17 mouse cellular contexts compared by ENCODE assay signal in the genomic region with DNA sequence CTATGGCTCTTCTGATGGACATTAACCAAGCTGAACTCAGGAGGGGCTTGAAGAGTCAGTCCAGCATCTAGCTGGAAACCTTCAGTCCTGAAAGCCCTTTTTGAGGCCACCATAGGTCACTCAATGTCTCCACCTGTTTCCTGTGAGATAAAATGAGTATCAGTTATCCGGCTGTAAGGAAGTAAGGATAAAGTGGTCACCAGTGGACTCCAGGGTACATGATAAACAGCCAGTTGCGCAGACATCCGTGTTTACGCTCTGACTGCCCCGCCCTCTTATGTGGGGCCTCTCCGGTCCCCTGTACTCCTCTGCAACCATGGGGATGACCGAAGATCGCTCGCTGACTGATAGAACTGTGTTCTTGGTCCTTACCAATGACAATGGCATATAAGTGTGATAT. TPM values are rescaled to one million over a fixed set of nuclear protein-coding genes. Genes with fewer than 3 reads are reported as not detected.
A peak's percentile ranks its signal among the peaks of the same experiment; 100 is the strongest.
DNase-seq lines count a peak whose midpoint lies in the region; ATAC-seq and TF ChIP-seq lines count a peak whose summit lies in the region.
"Had no signal": no experiment of that assay in that cellular context is flagged by ENCODE, and none has a peak within 500 bp of the region (broad histone marks: within the 10 kb centered on the region; RNA-seq: fewer than 3 reads in every experiment).

No protein-coding gene starts in this region.

- no peaks in the 10 kb centered on the region for H3K36me3 ChIP-seq in liver, embryonic 14.5 days (replicated peaks; ENCODE audit: control insufficient read depth, insufficient read depth, low read depth)
- no peaks in the 10 kb centered on the region for H3K36me3 ChIP-seq in stomach, embryonic 16.5 days (ENCODE audit: control insufficient read depth, insufficient read depth, low read length)
- H3K36me3 ChIP-seq in hindbrain, embryonic 14.5 days (replicated peaks; ENCODE audit: control insufficient read depth, insufficient read depth): no peaks in the 10 kb centered on the region
- H3K36me3 ChIP-seq: embryonic facial prominence, embryonic 13.5 days had no signal

- no peak overlapping the region for H3K4me2 ChIP-seq in liver, embryonic 14.5 days (ENCODE audit: low read depth)
- H3K4me2 ChIP-seq in stomach, embryonic 16.5 days (ENCODE audit: low read depth, low read length): no peak overlapping the region
- H3K4me2 ChIP-seq in hindbrain, embryonic 14.5 days (replicated peaks): no peak overlapping the region
- H3K4me2 ChIP-seq: embryonic facial prominence, embryonic 13.5 days; forebrain, embryonic 13.5 days had no signal

- 10% methylated on average over 9 of the region's 9 CpGs for WGBS in liver, embryonic 14.5 days (ENCODE audit: insufficient replicate concordance)
- 64% methylated on average over 9 of the region's 9 CpGs for WGBS in stomach, embryonic 16.5 days
- 93% methylated on average over 9 of the region's 9 CpGs for WGBS in hindbrain, embryonic 14.5 days

- H3K27ac ChIP-seq in left cerebral cortex, adult 2 months: peak overlapping the region; percentile 48; the same call in 1 of the 2 replicates
- no peak overlapping the region for H3K27ac ChIP-seq in liver, embryonic 14.5 days
- no peak overlapping the region for H3K27ac ChIP-seq in stomach, embryonic 16.5 days (ENCODE audit: low read length)
- no peak overlapping the region for H3K27ac ChIP-seq in hindbrain, embryonic 14.5 days
- H3K27ac ChIP-seq: embryonic facial prominence, embryonic 13.5 days; forebrain, embryonic 13.5 days; macrophage had no signal

- peak; percentile 74 for ATAC-seq in liver, embryonic 14.5 days (ENCODE audit: insufficient read depth)
- peak; percentile 58; the same call in 1 of the 2 replicates for ATAC-seq in stomach, embryonic 16.5 days (ENCODE audit: insufficient read depth, low FRiP score)
- no peak for ATAC-seq in hindbrain, embryonic 14.5 days (ENCODE audit: low FRiP score)
- ATAC-seq: forebrain, embryonic 13.5 days had no signal

- H3K9ac ChIP-seq in liver, embryonic 14.5 days (replicated peaks): no peak overlapping the region
- no peak overlapping the region for H3K9ac ChIP-seq in stomach, embryonic 16.5 days (ENCODE audit: low read length)
- H3K9ac ChIP-seq in hindbrain, embryonic 14.5 days: no peak overlapping the region
- H3K9ac ChIP-seq: embryonic facial prominence, embryonic 13.5 days; forebrain, embryonic 13.5 days had no signal

- peak; percentile 16 for DNase-seq in embryo, embryonic 10 days (ENCODE audit: low spot score)
- DNase-seq in embryo, embryonic 10.5 days (ENCODE audit: low spot score): no peak
- no peak for DNase-seq in left cerebral cortex, adult 2 months (ENCODE audit: extremely low spot score in 1 of 2, low spot score in 2 of 2)
- no peak for DNase-seq in left cerebral cortex, adult 8-10 months (ENCODE audit: low spot score in 2 of 2)
- peak; percentile 9 to 17 (median 11) for DNase-seq in liver, embryonic 14.5 days (ENCODE audit: low read depth in 3 of 3, low spot score in 3 of 3)
- no peak for DNase-seq in gastrocnemius, postnatal 25 days
- DNase-seq in hindbrain, embryonic 14.5 days (ENCODE audit: low spot score): no peak
- DNase-seq: adrenal gland, adult 2 months; right cerebral cortex, postnatal 14 days had no signal

- H3K4me1 ChIP-seq in liver, embryonic 14.5 days (replicated peaks; ENCODE audit: control insufficient read depth in 2 of 2, insufficient read depth in 2 of 2, low read length in 1 of 2): peaks cover 0 to 7% of the 10 kb centered on the region in 2 experiments; a peak in 3 of 4 replicates
- 0 out of 2 replicates have a peak, but pooled peaks cover 5% of the 10 kb centered on the region for H3K4me1 ChIP-seq in stomach, embryonic 16.5 days (ENCODE audit: control insufficient read depth, insufficient read depth, low read length)
- no peaks in the 10 kb centered on the region for H3K4me1 ChIP-seq in hindbrain, embryonic 14.5 days (replicated peaks; ENCODE audit: control insufficient read depth, insufficient read depth, low read length)
- H3K4me1 ChIP-seq: embryonic facial prominence, embryonic 13.5 days; forebrain, embryonic 13.5 days had no signal

- H3K27me3 ChIP-seq in liver, embryonic 14.5 days (ENCODE audit: control insufficient read depth, insufficient read depth, low read length): no peaks in the 10 kb centered on the region
- no peaks in the 10 kb centered on the region for H3K27me3 ChIP-seq in stomach, embryonic 16.5 days (ENCODE audit: control insufficient read depth, insufficient read depth, low read length)
- no peaks in the 10 kb centered on the region for H3K27me3 ChIP-seq in hindbrain, embryonic 14.5 days (ENCODE audit: control insufficient read depth, insufficient read depth, low read length)
- H3K27me3 ChIP-seq: embryonic facial prominence, embryonic 13.5 days; forebrain, embryonic 13.5 days had no signal

- no peak; the same call in 1 of the 2 replicates for TF ChIP-seq EP300 in liver, embryonic 14.5 days (IDR thresholded peaks at IDR 0.05; ENCODE audit: low read depth)

- intact Hi-C loops in left cerebral cortex, adult 2 months (cut with DNase I): no loop called here

- H3K9me3 ChIP-seq in liver, embryonic 14.5 days (ENCODE audit: control insufficient read depth, low read length): no peaks in the 10 kb centered on the region
- no peaks in the 10 kb centered on the region for H3K9me3 ChIP-seq in stomach, embryonic 16.5 days (replicated peaks; ENCODE audit: control insufficient read depth, low read length)
- H3K9me3 ChIP-seq in hindbrain, embryonic 14.5 days (ENCODE audit: control insufficient read depth, low read length): no peaks in the 10 kb centered on the region
- H3K9me3 ChIP-seq: embryonic facial prominence, embryonic 13.5 days; forebrain, embryonic 13.5 days had no signal

- H3K4me3 ChIP-seq in left cerebral cortex, adult 2 months: no peak overlapping the region
- no peak overlapping the region for H3K4me3 ChIP-seq in liver, embryonic 14.5 days (ENCODE audit: insufficient read depth in 1 of 2, low read depth in 2 of 2, low read length in 2 of 2)
- H3K4me3 ChIP-seq in stomach, embryonic 16.5 days (replicated peaks; ENCODE audit: low read length): no peak overlapping the region
- no peak overlapping the region for H3K4me3 ChIP-seq in hindbrain, embryonic 14.5 days (replicated peaks; ENCODE audit: low read length)
- H3K4me3 ChIP-seq: embryonic facial prominence, embryonic 13.5 days; forebrain, embryonic 13.5 days had no signal

- no peak for TF ChIP-seq CTCF in left cerebral cortex, adult 2 months (IDR thresholded peaks at IDR 0.05)
- no peak for TF ChIP-seq CTCF in liver, embryonic 14.5 days (IDR thresholded peaks at IDR 0.05; ENCODE audit: low read depth)

RNA-seq across cellular contexts. Expression of a gene that starts 14.3 kb away (rescaled TPM):
- not detected for total RNA-seq in left cerebral cortex, adult 2 months (2021)
- total RNA-seq in left cerebral cortex, adult 8-10 months (2022): not detected
- not detected in 2 replicates for polyA plus RNA-seq in liver, embryonic 14.5 days (2012; rRNA removed)
- not detected in 2 replicates for polyA plus RNA-seq in liver, embryonic 14.5 days (2014; fragmentation: Nextera tagmentation; extraction: Ambion mirVana)
- polyA plus RNA-seq in stomach, embryonic 16.5 days (2015; fragmentation: Nextera tagmentation; extraction: Ambion mirVana): not detected in 2 replicates
- not detected for total RNA-seq in gastrocnemius, postnatal 25 days (2021)
- not detected in 2 replicates for polyA plus RNA-seq in hindbrain, embryonic 14.5 days (2014; fragmentation: Nextera tagmentation; extraction: Ambion mirVana)
- total RNA-seq: adrenal gland, adult 2 months; granulocyte monocyte progenitor cell, adult 5-6 weeks; layer of hippocampus, postnatal 25 days; neutrophil, adult 5-6 weeks had no signal
- polyA plus RNA-seq: adrenal gland, adult 2 months; embryonic facial prominence, embryonic 13.5 days; forebrain, embryonic 13.5 days; macrophage; testis, adult 2 months had no signal

RNA-seq across cellular contexts. Expression of a gene that starts 18.5 kb away (rescaled TPM):
- total RNA-seq in left cerebral cortex, adult 2 months (2021): not detected
- total RNA-seq in left cerebral cortex, adult 8-10 months (2022): not detected
- not detected in 2 replicates for polyA plus RNA-seq in liver, embryonic 14.5 days (2012; rRNA removed)
- not detected in 2 replicates for polyA plus RNA-seq in liver, embryonic 14.5 days (2014; fragmentation: Nextera tagmentation; extraction: Ambion mirVana)
- polyA plus RNA-seq in stomach, embryonic 16.5 days (2015; fragmentation: Nextera tagmentation; extraction: Ambion mirVana): not detected in 2 replicates
- not detected for total RNA-seq in gastrocnemius, postnatal 25 days (2021)
- polyA plus RNA-seq in hindbrain, embryonic 14.5 days (2014; fragmentation: Nextera tagmentation; extraction: Ambion mirVana): not detected in 2 replicates
- total RNA-seq: adrenal gland, adult 2 months; granulocyte monocyte progenitor cell, adult 5-6 weeks; layer of hippocampus, postnatal 25 days; neutrophil, adult 5-6 weeks had no signal
- polyA plus RNA-seq: adrenal gland, adult 2 months; embryonic facial prominence, embryonic 13.5 days; forebrain, embryonic 13.5 days; macrophage; testis, adult 2 months had no signal

RNA-seq across cellular contexts. Expression of a gene that starts 26.0 kb away (rescaled TPM):
- total RNA-seq in left cerebral cortex, adult 2 months (2021): not detected
- total RNA-seq in left cerebral cortex, adult 8-10 months (2022): not detected
- polyA plus RNA-seq in liver, embryonic 14.5 days (2012; rRNA removed): not detected in 2 replicates
- polyA plus RNA-seq in liver, embryonic 14.5 days (2014; fragmentation: Nextera tagmentation; extraction: Ambion mirVana): not detected in 2 replicates
- not detected in 2 replicates for polyA plus RNA-seq in stomach, embryonic 16.5 days (2015; fragmentation: Nextera tagmentation; extraction: Ambion mirVana)
- not detected for total RNA-seq in gastrocnemius, postnatal 25 days (2021)
- polyA plus RNA-seq in hindbrain, embryonic 14.5 days (2014; fragmentation: Nextera tagmentation; extraction: Ambion mirVana): not detected in 2 replicates
- total RNA-seq: adrenal gland, adult 2 months; granulocyte monocyte progenitor cell, adult 5-6 weeks; layer of hippocampus, postnatal 25 days; neutrophil, adult 5-6 weeks had no signal
- polyA plus RNA-seq: adrenal gland, adult 2 months; embryonic facial prominence, embryonic 13.5 days; forebrain, embryonic 13.5 days; macrophage; testis, adult 2 months had no signal

RNA-seq across cellular contexts. Expression of a gene that starts 31.2 kb away (rescaled TPM):
- total RNA-seq in left cerebral cortex, adult 2 months (2021): not detected
- not detected for total RNA-seq in left cerebral cortex, adult 8-10 months (2022)
- not detected in 2 replicates for polyA plus RNA-seq in liver, embryonic 14.5 days (2012; rRNA removed)
- not detected in 2 replicates for polyA plus RNA-seq in liver, embryonic 14.5 days (2014; fragmentation: Nextera tagmentation; extraction: Ambion mirVana)
- not detected in 2 replicates for polyA plus RNA-seq in stomach, embryonic 16.5 days (2015; fragmentation: Nextera tagmentation; extraction: Ambion mirVana)
- total RNA-seq in gastrocnemius, postnatal 25 days (2021): not detected
- not detected in 2 replicates for polyA plus RNA-seq in hindbrain, embryonic 14.5 days (2014; fragmentation: Nextera tagmentation; extraction: Ambion mirVana)
- total RNA-seq: adrenal gland, adult 2 months; granulocyte monocyte progenitor cell, adult 5-6 weeks; layer of hippocampus, postnatal 25 days; neutrophil, adult 5-6 weeks had no signal
- polyA plus RNA-seq: adrenal gland, adult 2 months; embryonic facial prominence, embryonic 13.5 days; forebrain, embryonic 13.5 days; macrophage; testis, adult 2 months had no signal

RNA-seq across cellular contexts. Expression of a gene that starts 43.1 kb away (rescaled TPM):
- not detected for total RNA-seq in left cerebral cortex, adult 2 months (2021)
- not detected for total RNA-seq in left cerebral cortex, adult 8-10 months (2022)
- polyA plus RNA-seq in liver, embryonic 14.5 days (2012; rRNA removed): not detected in 2 replicates
- not detected in 2 replicates for polyA plus RNA-seq in liver, embryonic 14.5 days (2014; fragmentation: Nextera tagmentation; extraction: Ambion mirVana)
- polyA plus RNA-seq in stomach, embryonic 16.5 days (2015; fragmentation: Nextera tagmentation; extraction: Ambion mirVana): not detected in 2 replicates
- not detected for total RNA-seq in gastrocnemius, postnatal 25 days (2021)
- polyA plus RNA-seq in hindbrain, embryonic 14.5 days (2014; fragmentation: Nextera tagmentation; extraction: Ambion mirVana): not detected in 2 replicates
- total RNA-seq: adrenal gland, adult 2 months; granulocyte monocyte progenitor cell, adult 5-6 weeks; layer of hippocampus, postnatal 25 days; neutrophil, adult 5-6 weeks had no signal
- polyA plus RNA-seq: adrenal gland, adult 2 months; embryonic facial prominence, embryonic 13.5 days; forebrain, embryonic 13.5 days; macrophage; testis, adult 2 months had no signal

Comparison
In these comparisons a context has a peak if more than half of its experiments do, and no peak if none do; other contexts are left out.
1. DNase-seq: peak in embryo, embryonic 10 days (single experiment) and liver, embryonic 14.5 days (3 of 3); none in embryo, embryonic 10.5 days (single experiment), left cerebral cortex, adult 2 months (0 of 2), left cerebral cortex, adult 8-10 months (0 of 2), gastrocnemius, postnatal 25 days (single experiment) and hindbrain, embryonic 14.5 days (single experiment).